Mouse (Mus musculus) forebrain, embryonic 12.5 days (tissue): ENCODE data around the gene Chst3. TPM values are rescaled to one million over a fixed set of nuclear protein-coding genes. Genes with fewer than 3 reads are reported as not detected.
"Not testable (repeated sequence)": the region's sequence is repeated elsewhere in the genome, so short reads cannot be mapped to it uniquely, and the experiment has no call there.

Experiments used
- ATAC-seq: fragments of 200-750 bp; cut with Nextera tagmentation; 2 replicates; pipeline ENCODE4 v1.8.0; 2017; ENCODE audit warnings: moderate TSS enrichment; ENCODE audit not compliant: low FRiP score
- H3K27ac ChIP-seq: fragments of 300-500 bp; sonication (generic); 2 replicates; pipeline ENCODE4 v1.5.1; 2016; ENCODE audit warnings: mild to moderate bottlenecking
- H3K27me3 ChIP-seq: fragments of 300-500 bp; sonication (generic); 2 replicates; pipeline ENCODE4 v1.6.1; 2016; ENCODE audit warnings: mild to moderate bottlenecking
- H3K36me3 ChIP-seq: fragments of 300-500 bp; sonication (generic); replicated peaks from 2 replicates; pipeline ENCODE4 v1.6.1; 2016; ENCODE audit warnings: mild to moderate bottlenecking
- H3K4me1 ChIP-seq: fragments of 300-500 bp; sonication (generic); 2 replicates; pipeline ENCODE4 v1.6.1; 2016
- H3K4me2 ChIP-seq: fragments of 300-500 bp; sonication (generic); 2 replicates; pipeline ENCODE4 v1.6.1; 2016; ENCODE audit warnings: mild to moderate bottlenecking, moderate library complexity
- H3K4me3 ChIP-seq: fragments of 300-500 bp; sonication (generic); replicated peaks from 2 replicates; pipeline ENCODE4 v1.5.1; 2016; ENCODE audit warnings: mild to moderate bottlenecking
- H3K9ac ChIP-seq: fragments of 300-500 bp; sonication (generic); 2 replicates; pipeline ENCODE4 v1.6.1; 2016; ENCODE audit warnings: mild to moderate bottlenecking
- H3K9me3 ChIP-seq: fragments of 300-500 bp; sonication (generic); 2 replicates; pipeline ENCODE4 v1.6.1; 2016
- WGBS: fragments of 180-500 bp; shearing (Covaris S2); methylation state at CpG from one replicate; pipeline ENCODE4 v1.1.7; 2016; 5-methylcytosine and 5-hydroxymethylcytosine counted together
- polyA plus RNA-seq: library from polyadenylated mRNA; unstranded; fragments of >200 nt; fragmentation: Nextera tagmentation; extraction: Ambion mirVana; gene quantifications from 2 replicates; pipeline ENCODE4 v1.2.1, GENCODE M21; 2016

The Chst3 gene
- polyA plus RNA-seq, 1 experiment from 2014 or later, result 3.7 TPM

GRCm38 (mm10) chr10:60224601-60225000, 5.5 kb upstream of the Chst3 start:
- no peak for ATAC-seq
- Histone ChIP-seq H3K9ac (no peak overlapping the region), H3K27me3 (no peaks in the 10 kb centered on the region), H3K27ac (no peak overlapping the region), H3K9me3 (no peaks in the 10 kb centered on the region), H3K4me1 (0 out of 2 replicates have a peak, but pooled peaks cover under 1% of the 10 kb centered on the region), H3K4me3 (no peak overlapping the region), H3K36me3 (no peaks in the 10 kb centered on the region), H3K4me2 (no peak overlapping the region)
- WGBS, result 71% methylated on average over 2 of the region's 2 CpGs

DNA sequence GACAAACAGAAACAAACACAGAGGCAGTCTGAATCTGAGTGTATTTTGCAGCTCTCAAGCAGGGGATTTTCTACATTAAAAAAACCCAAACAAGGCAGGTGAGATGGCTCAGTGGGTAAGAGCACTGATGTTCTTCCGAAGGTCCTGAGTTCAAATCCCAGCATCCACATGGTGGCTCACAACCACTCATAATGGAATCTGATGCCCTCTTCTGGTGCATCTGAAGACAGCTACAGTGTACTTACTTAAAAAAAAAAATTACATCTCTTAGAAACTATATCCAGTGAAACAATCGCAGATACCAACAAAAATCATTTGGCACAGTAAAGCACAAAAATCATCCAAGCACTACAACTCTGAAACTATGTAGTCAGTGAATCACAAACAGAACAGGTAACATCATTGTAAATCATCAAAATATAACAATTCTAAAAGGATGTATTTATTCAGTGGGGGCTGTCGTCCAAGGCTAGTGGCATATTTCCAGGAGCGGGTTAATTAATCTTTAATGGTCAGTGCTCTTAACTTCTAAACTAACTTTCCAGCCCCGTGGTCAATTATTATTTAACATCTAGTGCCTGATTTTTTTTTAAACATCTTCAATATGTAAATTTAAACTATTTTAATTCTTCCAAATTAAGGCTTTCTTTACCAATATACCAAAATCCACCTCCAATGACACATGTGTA, 2.7 kb upstream of the Chst3 start:
- WGBS, result 92% methylated on average over 5 of the region's 5 CpGs

DNA sequence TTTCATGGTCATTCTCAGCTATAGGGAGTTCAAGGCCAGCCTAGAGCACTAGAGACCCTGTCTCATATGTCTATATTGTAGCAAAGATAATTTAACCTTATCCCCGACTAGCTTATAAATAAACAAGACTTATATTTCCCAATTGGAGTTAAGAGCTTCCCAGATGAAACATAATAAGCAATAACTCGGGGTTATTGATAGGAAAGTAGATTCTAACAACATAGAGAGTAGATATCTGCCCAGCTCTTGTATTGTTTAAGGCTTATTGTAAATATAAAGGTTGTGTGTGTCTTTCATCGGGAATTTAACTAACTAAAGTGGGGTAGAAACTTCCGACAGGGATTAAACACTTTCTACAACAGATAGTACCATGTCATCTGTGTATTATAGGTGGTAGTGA, 1.5 kb upstream of the Chst3 start:
- WGBS, result 90% methylated on average over 4 of the region's 4 CpGs

More for the DNA sequence above, 2.7 kb upstream of the Chst3 start:
- H3K36me3 ChIP-seq, H3K9ac ChIP-seq, ATAC-seq, H3K27me3 ChIP-seq, H3K9me3 ChIP-seq, H3K4me3 ChIP-seq, H3K4me2 ChIP-seq, H3K27ac ChIP-seq: not testable (repeated sequence)
- H3K4me1 ChIP-seq, result peaks cover 27% of the 10 kb centered on the region

GRCm38 (mm10) chr10:60220042-60220523, 1.0 kb upstream of the Chst3 start:
- H3K9ac ChIP-seq, result no peak overlapping the region
- WGBS, result 66% methylated on average over 5 of the region's 5 CpGs
- no peak overlapping the region; the same call in 1 of the 2 replicates for H3K4me3 ChIP-seq
- ATAC-seq, result no peak
- H3K4me2 ChIP-seq, result peak overlapping the region; percentile 89; the same call in 1 of the 2 replicates
- no peaks in the 10 kb centered on the region for H3K36me3 ChIP-seq
- no peaks in the 10 kb centered on the region for H3K9me3 ChIP-seq
- H3K27me3 ChIP-seq, result no peaks in the 10 kb centered on the region; the same call in 1 of the 2 replicates
- H3K27ac ChIP-seq, result no peak overlapping the region
- H3K4me1 ChIP-seq, result peaks cover 43% of the 10 kb centered on the region

More for the DNA sequence above, 1.5 kb upstream of the Chst3 start:
- no peak overlapping the region for H3K4me2 ChIP-seq
- no peak for ATAC-seq
- no peak overlapping the region for H3K27ac ChIP-seq
- H3K27me3 ChIP-seq, result no peaks in the 10 kb centered on the region; the same call in 1 of the 2 replicates
- no peaks in the 10 kb centered on the region for H3K9me3 ChIP-seq
- no peak overlapping the region for H3K4me3 ChIP-seq
- H3K36me3 ChIP-seq, result no peaks in the 10 kb centered on the region
- H3K9ac ChIP-seq, result no peak overlapping the region
- peaks cover 38% of the 10 kb centered on the region for H3K4me1 ChIP-seq

DNA sequence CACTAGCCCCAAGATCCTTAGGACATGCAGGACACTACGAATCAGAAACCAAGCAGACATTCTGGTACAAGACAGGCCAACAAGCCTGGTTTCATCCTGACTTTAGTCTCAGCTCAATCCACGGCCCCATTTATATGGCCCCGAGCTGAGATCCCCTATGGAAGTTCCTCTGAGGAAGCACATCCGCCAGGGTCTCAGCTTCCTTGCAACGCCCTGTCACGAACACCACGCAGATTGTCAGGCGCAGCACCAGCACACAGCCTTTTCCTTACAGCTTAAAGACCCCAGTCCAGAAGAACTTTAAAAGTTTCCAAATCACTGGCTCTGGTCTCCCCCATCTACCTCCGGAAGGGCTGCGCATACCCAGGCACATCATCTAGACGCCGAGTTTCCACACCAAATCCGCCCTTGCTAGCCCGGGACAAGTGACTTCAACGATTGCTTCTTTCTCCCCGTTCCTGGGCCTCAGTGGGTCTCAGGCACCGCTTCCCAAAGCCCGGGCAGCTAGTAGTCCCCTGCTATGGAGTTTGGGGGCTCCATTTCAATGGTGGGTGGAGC, 948 bp downstream of the Chst3 start:
- H3K4me1 ChIP-seq, result peaks cover 48% of the 10 kb centered on the region
- no peaks in the 10 kb centered on the region; the same call in 1 of the 2 replicates for H3K27me3 ChIP-seq
- H3K36me3 ChIP-seq, result no peaks in the 10 kb centered on the region
- peak overlapping the region; percentile 85 for H3K9ac ChIP-seq
- H3K27ac ChIP-seq, result peak overlapping the region; percentile 79
- H3K9me3 ChIP-seq, result no peaks in the 10 kb centered on the region
- H3K4me3 ChIP-seq, result peak overlapping the region; percentile 80
- ATAC-seq, result no peak
- WGBS, result 3% methylated on average over 18 of the region's 18 CpGs
- peak overlapping the region; percentile 89 for H3K4me2 ChIP-seq

DNA sequence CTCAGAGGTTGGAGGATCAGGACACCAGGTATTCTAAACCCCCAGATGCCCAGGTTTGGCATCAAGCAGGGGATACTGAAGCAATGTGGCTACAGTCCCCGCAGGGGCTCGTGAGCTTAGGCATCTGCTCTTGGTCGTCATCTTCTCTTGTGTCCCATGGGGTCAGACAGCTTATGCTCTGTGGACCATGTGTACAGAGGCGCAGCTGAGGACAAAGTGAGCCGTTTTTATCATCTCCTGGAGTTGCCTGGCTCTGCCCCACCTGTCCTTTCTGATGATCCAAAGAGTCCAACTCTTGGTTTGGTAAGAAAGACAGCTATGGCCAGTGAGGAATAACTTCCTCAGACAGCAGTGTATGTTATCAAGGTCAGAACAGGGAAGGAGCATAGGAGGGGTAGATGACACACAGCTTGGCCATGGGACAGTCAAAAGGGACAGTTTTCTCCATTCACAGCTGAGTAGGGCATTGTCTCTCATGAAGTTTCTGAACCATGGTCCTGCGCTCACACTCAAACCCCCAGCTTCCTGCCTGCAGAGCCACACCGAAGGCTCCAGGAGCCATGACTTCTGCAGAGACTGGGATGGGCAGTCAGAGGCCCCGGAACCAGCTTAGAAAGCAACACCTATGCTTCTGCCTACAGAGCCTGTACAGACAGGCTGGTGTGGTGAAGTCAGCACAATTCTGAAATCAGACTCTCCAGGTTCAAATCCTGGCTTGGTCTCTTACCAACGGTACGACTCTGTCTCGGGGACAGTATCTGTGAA, 2.5 kb downstream of the Chst3 start:
- no peak overlapping the region for H3K27ac ChIP-seq
- H3K4me2 ChIP-seq, result peak overlapping the region; percentile 89; the same call in 1 of the 2 replicates
- WGBS, result 90% methylated on average over 11 of the region's 11 CpGs
- no peak overlapping the region for H3K4me3 ChIP-seq
- no peak for ATAC-seq
- H3K27me3 ChIP-seq, result no peaks in the 10 kb centered on the region; the same call in 1 of the 2 replicates
- H3K9ac ChIP-seq, result no peak overlapping the region
- H3K9me3 ChIP-seq, result no peaks in the 10 kb centered on the region
- H3K4me1 ChIP-seq, result peaks cover 64% of the 10 kb centered on the region
- no peaks in the 10 kb centered on the region for H3K36me3 ChIP-seq

GRCm38 (mm10) chr10:60215077-60215960, 3.7 kb downstream of the Chst3 start:
- Histone ChIP-seq H3K4me2 (no peak overlapping the region), H3K27ac (no peak overlapping the region), H3K4me1 (peaks cover 75% of the 10 kb centered on the region), H3K4me3 (no peak overlapping the region), H3K27me3 (no peaks in the 10 kb centered on the region; the same call in 1 of the 2 replicates), H3K36me3 (no peaks in the 10 kb centered on the region), H3K9me3 (no peaks in the 10 kb centered on the region), H3K9ac (no peak overlapping the region)
- 74% methylated on average over 14 of the region's 14 CpGs for WGBS
- ATAC-seq, result no peak

- Histone ChIP-seq H3K4me2 (no peak overlapping the region), H3K36me3 (no peaks in the 10 kb centered on the region), H3K4me1 (peaks cover 75% of the 10 kb centered on the region), H3K9ac (no peak overlapping the region; the same call in 1 of the 2 replicates), H3K4me3 (no peak overlapping the region), H3K27ac (0 out of 2 replicates have a peak overlapping the region, but pooled peaks have one; percentile 59), H3K9me3 (no peaks in the 10 kb centered on the region), H3K27me3 (no peaks in the 10 kb centered on the region; the same call in 1 of the 2 replicates)
- ATAC-seq, result no peak
- WGBS, result 45% methylated on average over 11 of the region's 11 CpGs
These were observed 6.3 kb downstream of the Chst3 start for GRCm38 (mm10) chr10:60212589-60213379.

DNA sequence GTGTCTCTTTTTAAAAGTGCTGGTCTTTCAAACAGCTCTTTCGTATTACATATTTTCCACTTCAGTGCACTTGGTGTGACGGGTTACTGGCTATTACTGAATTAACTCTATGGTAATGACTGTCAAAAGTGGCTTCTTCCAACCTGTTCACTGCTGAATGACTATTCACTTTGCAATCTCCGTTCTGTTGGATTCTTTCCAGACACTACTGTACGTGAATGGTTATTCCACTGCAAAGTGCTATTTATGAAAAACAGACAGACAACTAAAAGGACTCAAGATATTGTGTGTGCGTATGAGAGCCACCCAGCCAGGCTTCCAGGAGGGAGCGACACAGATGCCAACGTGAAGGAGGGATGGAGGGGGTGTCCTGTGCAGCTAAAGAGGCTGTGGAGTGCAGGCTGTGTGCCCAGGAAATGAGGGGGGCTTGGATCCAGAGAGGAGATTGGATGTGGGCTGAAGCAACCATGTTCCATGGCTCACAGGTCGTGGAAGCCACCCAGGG, 7.5 kb downstream of the Chst3 start:
- peaks cover 63% of the 10 kb centered on the region for H3K4me1 ChIP-seq
- no peak overlapping the region for H3K4me2 ChIP-seq
- no peaks in the 10 kb centered on the region for H3K36me3 ChIP-seq
- peak overlapping the region; percentile 51; the same call in 1 of the 2 replicates for H3K27ac ChIP-seq
- no peak for ATAC-seq
- 57% methylated on average over 8 of the region's 8 CpGs for WGBS
- H3K9ac ChIP-seq, result no peak overlapping the region
- H3K4me3 ChIP-seq, result no peak overlapping the region
- H3K9me3 ChIP-seq, result no peaks in the 10 kb centered on the region
- no peaks in the 10 kb centered on the region for H3K27me3 ChIP-seq

DNA sequence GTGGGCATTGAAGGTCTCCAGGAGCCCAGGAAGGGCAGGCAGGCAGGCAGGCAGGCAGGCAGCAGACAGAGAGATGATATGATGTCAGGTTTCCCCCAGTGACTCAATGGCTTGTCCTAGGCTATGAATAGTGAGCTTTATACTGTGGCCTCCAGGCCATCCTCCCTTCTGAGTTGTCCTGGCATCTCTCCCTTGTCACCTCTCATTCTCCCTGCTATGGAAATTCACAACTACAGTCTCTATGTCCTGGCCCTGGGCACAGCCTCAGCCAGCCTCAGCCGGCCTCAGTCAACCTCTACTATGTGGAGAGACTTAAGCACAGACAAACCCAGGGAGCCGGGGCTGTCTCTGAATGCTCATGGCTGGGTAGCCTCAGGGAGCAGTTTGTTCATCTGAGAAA, 8.6 kb downstream of the Chst3 start:
- WGBS, result 70% methylated on average over 2 of the region's 2 CpGs
- peaks cover 57% of the 10 kb centered on the region for H3K4me1 ChIP-seq
- ATAC-seq, result no peak

DNA sequence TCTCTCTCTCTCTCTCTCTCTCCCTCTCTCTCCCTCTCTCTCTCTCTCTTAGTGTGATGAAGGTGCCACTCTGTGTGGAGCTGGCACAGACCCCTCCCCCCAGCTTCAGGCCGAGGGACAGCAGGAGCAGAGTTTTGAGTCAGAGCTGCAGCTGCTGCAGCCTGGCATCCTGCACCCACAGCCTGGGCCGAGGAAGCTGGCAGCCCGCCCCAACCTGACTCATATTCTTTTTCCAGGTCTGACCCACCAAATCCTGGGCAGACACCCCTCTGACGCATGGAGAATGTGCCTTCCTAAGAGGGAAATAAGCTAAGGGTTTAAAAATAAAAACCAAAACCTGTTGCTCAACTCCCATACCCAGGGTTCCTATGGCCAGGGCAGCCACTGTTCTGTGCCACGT, 9.8 kb downstream of the Chst3 start:
- H3K4me2 ChIP-seq, result no peak overlapping the region
- H3K9ac ChIP-seq, result no peak overlapping the region
- no peaks in the 10 kb centered on the region for H3K36me3 ChIP-seq
- ATAC-seq, result no peak
- H3K27me3 ChIP-seq, result no peaks in the 10 kb centered on the region
- no peaks in the 10 kb centered on the region for H3K9me3 ChIP-seq
- peaks cover 53% of the 10 kb centered on the region for H3K4me1 ChIP-seq
- 0 out of 2 replicates have a peak overlapping the region, but pooled peaks have one; percentile 36 for H3K27ac ChIP-seq
- no peak overlapping the region for H3K4me3 ChIP-seq
- WGBS, result 60% methylated on average over 5 of the region's 5 CpGs

More for the DNA sequence above, 8.6 kb downstream of the Chst3 start:
- Histone ChIP-seq H3K27ac (0 out of 2 replicates have a peak overlapping the region, but pooled peaks have one; percentile 14), H3K36me3 (no peaks in the 10 kb centered on the region), H3K27me3 (no peaks in the 10 kb centered on the region), H3K4me2 (no peak overlapping the region), H3K9ac (no peak overlapping the region), H3K9me3 (no peaks in the 10 kb centered on the region), H3K4me3 (no peak overlapping the region)
